Mouse (Mus musculus) embryonic fibroblast, embryonic 13.5 days (primary cell): ENCODE measurements at regions not wholly inside any gene's neighbourhood (a gene's known extent, or its start where the extent isn't known, plus 50 kb on each side); places are given as distances from the start of the nearest gene placed in this dataset.

Experiments
- H3K27ac ChIP-seq: 2 replicates; pipeline ENCODE4 v1.5.1; 2012; ENCODE audit warnings: low read length, control low read depth, inconsistent platforms; ENCODE audit not compliant: insufficient read depth
- H3K4me1 ChIP-seq: 2 replicates; pipeline ENCODE4 v1.6.1; 2011; ENCODE audit warnings: low read length; ENCODE audit not compliant: control insufficient read depth, insufficient read depth
- H3K4me3 ChIP-seq: 2 replicates; pipeline ENCODE4 v1.5.1; 2011; ENCODE audit warnings: mild to moderate bottlenecking, control low read depth, low read length; ENCODE audit not compliant: insufficient read depth
- CTCF ChIP-seq: IDR thresholded peaks from 2 replicates; pipeline ENCODE4 v1.5.1; 2011; ENCODE audit warnings: mild to moderate bottlenecking, control low read depth, low read length, moderate library complexity, borderline replicate concordance; ENCODE audit not compliant: insufficient read depth
- POLR2A ChIP-seq: IDR thresholded peaks from 2 replicates; pipeline ENCODE4 v1.6.1; 2011; ENCODE audit warnings: low read depth, mild to moderate bottlenecking, control low read depth, low read length, moderate library complexity

- no peaks in the 10 kb centered on the region for H3K4me1 ChIP-seq
- no peak overlapping the region for H3K4me3 ChIP-seq
- TF ChIP-seq POLR2A (no peak), CTCF (no peak)
- H3K27ac ChIP-seq = no peak overlapping the region
These were observed 54.7 kb downstream of the Hes1 start for GRCm38 (mm10) chr16:30118876-30119275.

GRCm38 (mm10) chr16:30120330-30121265 lies 56.4 kb downstream of the Hes1 start:
- no peak overlapping the region for H3K4me3 ChIP-seq
- no peaks in the 10 kb centered on the region for H3K4me1 ChIP-seq
- H3K27ac ChIP-seq = no peak overlapping the region
- TF ChIP-seq POLR2A (no peak), CTCF (no peak)

- Histone ChIP-seq H3K27ac (no peak overlapping the region), H3K4me1 (no peaks in the 10 kb centered on the region), H3K4me3 (no peak overlapping the region)
- TF ChIP-seq POLR2A (no peak), CTCF (no peak)
These were observed 57.4 kb downstream of the Hes1 start for GRCm38 (mm10) chr16:30121596-30121995.

GRCm38 (mm10) chr16:30122211-30123070 lies 58.3 kb downstream of the Hes1 start:
- no peak overlapping the region for H3K27ac ChIP-seq

GRCm38 (mm10) chr16:30127015-30127414 lies 62.8 kb downstream of the Hes1 start:
- TF ChIP-seq CTCF (no peak), POLR2A (no peak)
- Histone ChIP-seq H3K4me1 (no peaks in the 10 kb centered on the region), H3K27ac (no peak overlapping the region), H3K4me3 (no peak overlapping the region)

More at GRCm38 (mm10) chr16:30122211-30123070, 58.3 kb downstream of the Hes1 start:
- H3K4me1 ChIP-seq = no peaks in the 10 kb centered on the region
- no peak overlapping the region for H3K4me3 ChIP-seq
- TF ChIP-seq CTCF (no peak), POLR2A (no peak)

GRCm38 (mm10) chr16:30128787-30129186 lies 64.6 kb downstream of the Hes1 start:
- no peak overlapping the region for H3K27ac ChIP-seq
- H3K4me1 ChIP-seq = no peaks in the 10 kb centered on the region
- no peak overlapping the region for H3K4me3 ChIP-seq
- no peak for TF ChIP-seq CTCF
- TF ChIP-seq POLR2A = no peak

- no peak overlapping the region for H3K4me3 ChIP-seq
- TF ChIP-seq CTCF (no peak), POLR2A (no peak)
- H3K4me1 ChIP-seq = no peaks in the 10 kb centered on the region
- no peak overlapping the region for H3K27ac ChIP-seq
These were observed 65.3 kb downstream of the Hes1 start for GRCm38 (mm10) chr16:30129218-30130112.

GRCm38 (mm10) chr16:30130113-30130471 lies 65.9 kb downstream of the Hes1 start:
- Histone ChIP-seq H3K27ac (no peak overlapping the region), H3K4me1 (no peaks in the 10 kb centered on the region), H3K4me3 (no peak overlapping the region)
- TF ChIP-seq POLR2A (no peak), CTCF (no peak)

- TF ChIP-seq CTCF = no peak
- TF ChIP-seq POLR2A = no peak
- Histone ChIP-seq H3K4me1 (no peaks in the 10 kb centered on the region), H3K4me3 (no peak overlapping the region), H3K27ac (no peak overlapping the region)
These were observed 67.9 kb downstream of the Hes1 start for GRCm38 (mm10) chr16:30132086-30132485.
